Mouse (Mus musculus) left cerebral cortex, adult 9 months (tissue): ENCODE measurements around the gene Olfr913.

ENCODE experiments used
- DNase-seq, 2 experiments: peaks; one replicate each; pipeline ENCODE4 v3.0.0; 2022; ENCODE audit warnings: low spot score in 2 of 2

Olfr913 gene

GRCm38 (mm10) chr9:38592459-38592858 lies at the start of gene Olfr913:
Gene Olfr913, plus strand, starts transcription at chr9:38592759.
- no peak for DNase-seq

DNA sequence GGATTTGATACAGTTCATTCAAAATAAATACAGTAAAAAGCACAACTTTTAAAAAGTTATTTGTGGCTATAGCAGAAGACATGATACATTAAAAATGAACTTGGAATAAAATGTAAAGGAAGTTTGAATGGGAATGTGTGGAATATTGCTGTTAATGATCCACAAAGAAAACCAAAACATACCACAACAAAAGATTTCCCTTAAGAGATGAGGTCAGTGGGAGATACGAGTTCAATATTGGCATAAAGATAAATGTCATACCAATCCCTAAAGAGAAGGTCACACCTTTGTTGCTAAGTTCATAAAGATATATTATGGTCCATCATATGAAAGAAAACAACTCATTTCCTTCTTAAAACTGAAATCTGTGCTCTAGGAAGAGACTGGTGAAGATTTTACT lies 12.7 kb upstream of the Olfr913 start, which contains the start of gene Olfr912:
Olfr912 (plus strand) TSS at position 301 of the 400 bp plus-strand sequence.
- no peak for DNase-seq

DNA sequence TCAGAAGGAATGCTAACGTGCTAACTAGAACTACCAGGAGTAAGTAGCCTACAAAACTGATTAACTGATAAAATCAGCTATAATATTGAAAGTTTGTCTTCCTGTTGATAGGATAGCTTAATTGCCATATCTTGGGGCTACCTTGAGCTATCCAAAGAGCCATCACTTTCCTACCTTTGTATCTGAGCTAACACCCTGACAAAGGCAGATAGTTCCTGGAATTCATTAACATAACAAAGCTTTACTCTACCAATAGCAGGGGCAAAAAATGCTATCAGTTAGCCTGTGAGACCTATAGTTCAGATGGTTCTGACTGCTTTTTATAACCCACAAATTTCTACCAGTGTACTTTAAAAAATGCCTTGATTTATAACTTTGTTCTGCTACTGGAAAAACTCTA lies 1.5 kb upstream of the Olfr913 start:
- DNase-seq: no peak

DNA sequence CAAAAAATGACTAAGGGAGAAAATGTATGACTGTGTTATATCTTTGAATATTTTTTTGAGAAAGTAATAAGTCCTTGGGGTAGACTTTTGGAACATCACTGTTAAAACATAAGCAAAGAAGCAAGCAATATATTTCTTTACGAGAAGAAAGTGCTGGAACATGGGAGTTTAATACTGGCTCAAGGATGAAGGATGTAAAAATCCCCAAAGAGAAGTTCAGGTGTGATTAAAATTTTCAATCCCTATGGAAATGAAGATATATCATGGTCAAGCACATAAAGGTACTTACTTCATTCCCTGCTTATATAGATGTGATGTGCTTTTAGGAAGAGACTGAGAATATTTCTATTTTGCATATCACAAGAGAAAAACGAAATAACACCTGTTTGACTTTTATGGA lies 12.2 kb downstream of the Olfr913 start, which contains the start of gene Olfr914:
Olfr914 (plus strand) TSS at position 301 of the 400 bp plus-strand sequence.
- DNase-seq: no peak

- DNase-seq: no peak
Observed at GRCm38 (mm10) chr9:38632406-38632805, 39.8 kb downstream of the Olfr913 start.
